Mouse (Mus musculus) MEL (cell line): ENCODE measurements around the gene Itsn1. TPM values are rescaled to one million over a fixed set of nuclear protein-coding genes. Genes with fewer than 3 reads are reported as not detected.

Experiments used
- DNase-seq: peaks from one replicate; pipeline ENCODE4 v3.0.0; 2011; ENCODE audit warnings: low read depth, low spot score
- H3K27ac ChIP-seq: 2 replicates; pipeline ENCODE4 v1.5.1; 2012; ENCODE audit warnings: low read depth, mild to moderate bottlenecking, control low read depth, low read length, moderate library complexity; ENCODE audit not compliant: control insufficient read depth
- H3K27me3 ChIP-seq, 2 experiments: fragments of 150-350 bp in 1 of 2; sonication (generic) in 1 of 2; 2 replicates each; pipeline ENCODE4 v1.6.1; 2012; ENCODE audit warnings: low read length in 2 of 2, mild to moderate bottlenecking in 2 of 2, improper control_type of control experiment in 1 of 2, moderate library complexity in 1 of 2; ENCODE audit not compliant: insufficient read depth in 2 of 2, control insufficient read depth in 1 of 2
- H3K36me3 ChIP-seq, 2 experiments: 2 replicates each; pipeline ENCODE4 v1.6.1; 2012 to 2014; ENCODE audit warnings: low read length in 2 of 2, improper control_type of control experiment in 1 of 2, inconsistent platforms in 1 of 2, mild to moderate bottlenecking in 1 of 2; ENCODE audit not compliant: insufficient read depth in 2 of 2, control insufficient read depth in 1 of 2
- H3K4me1 ChIP-seq, 2 experiments: fragments of 150-350 bp in 1 of 2; sonication (generic) in 1 of 2; 2 replicates each; pipeline ENCODE4 v1.6.1; 2012; ENCODE audit warnings: low read length in 2 of 2, improper control_type of control experiment in 1 of 2, mild to moderate bottlenecking in 1 of 2; ENCODE audit not compliant: insufficient read depth in 2 of 2, control insufficient read depth in 1 of 2
- H3K4me3 ChIP-seq, 2 experiments: fragments of 150-350 bp in 1 of 2; sonication (generic) in 1 of 2; 2 replicates each; pipeline ENCODE4 v1.5.1; 2012; ENCODE audit warnings: low read depth in 2 of 2, low read length in 2 of 2, mild to moderate bottlenecking in 2 of 2, moderate library complexity in 2 of 2, control low read depth in 1 of 2, improper control_type of control experiment in 1 of 2; ENCODE audit not compliant: control insufficient read depth in 1 of 2, insufficient read depth in 1 of 2
- H3K79me2 ChIP-seq: 2 replicates; pipeline ENCODE4 v1.6.1; 2012; ENCODE audit warnings: mild to moderate bottlenecking, low read length, moderate library complexity; ENCODE audit not compliant: control insufficient read depth, poor library complexity, insufficient read depth
- H3K9ac ChIP-seq: 2 replicates; pipeline ENCODE4 v1.6.1; 2012; ENCODE audit warnings: low read depth, mild to moderate bottlenecking, control low read depth, low read length, moderate library complexity; ENCODE audit not compliant: control insufficient read depth, poor library complexity, severe bottlenecking
- H3K9me3 ChIP-seq: fragments of 150-350 bp; sonication (generic); replicated peaks from 2 replicates; pipeline ENCODE4 v1.6.1; 2012; ENCODE audit warnings: mild to moderate bottlenecking, low read length, improper control_type of control experiment, moderate library complexity; ENCODE audit not compliant: insufficient read depth
- BHLHE40 ChIP-seq: IDR thresholded peaks from 2 replicates; pipeline ENCODE4 v1.6.1; 2012; ENCODE audit warnings: low read depth, mild to moderate bottlenecking, inconsistent platforms, low read length, improper control_type of control experiment, borderline replicate concordance
- CHD1 ChIP-seq: IDR thresholded peaks from 2 replicates; pipeline ENCODE4 v1.6.1; 2012; ENCODE audit warnings: low read depth, mild to moderate bottlenecking, inconsistent platforms, low read length, improper control_type of control experiment
- CHD2 ChIP-seq: IDR thresholded peaks from 2 replicates; pipeline ENCODE4 v1.6.1; 2011; ENCODE audit warnings: low read length, improper control_type of control experiment
- CTCF ChIP-seq, 3 experiments: IDR thresholded peaks in 2 of 3; conservative IDR thresholded peaks in 1 of 3; 2 replicates each; pipeline ENCODE4 v1.5.1; 2011 to 2012; ENCODE audit warnings: low read length in 3 of 3, low read depth in 2 of 3, mild to moderate bottlenecking in 2 of 3, improper control_type of control experiment in 1 of 3, inconsistent platforms in 1 of 3, mixed read lengths in 1 of 3, moderate library complexity in 1 of 3; ENCODE audit not compliant: control insufficient read depth in 1 of 3, insufficient read depth in 1 of 3, poor library complexity in 1 of 3, severe bottlenecking in 1 of 3
- ELF1 ChIP-seq: IDR thresholded peaks from 2 replicates; pipeline ENCODE4 v1.6.1; 2014; ENCODE audit warnings: low read depth, mild to moderate bottlenecking, inconsistent platforms, low read length, improper control_type of control experiment, moderate library complexity
- EP300 ChIP-seq, 2 experiments: IDR thresholded peaks; 2 replicates each; pipeline ENCODE4 v1.6.1; 2011; ENCODE audit warnings: improper control_type of control experiment in 2 of 2, low read length in 2 of 2, low read depth in 1 of 2, mild to moderate bottlenecking in 1 of 2
- ETS1 ChIP-seq: IDR thresholded peaks from 2 replicates; pipeline ENCODE4 v1.6.1; 2012; ENCODE audit warnings: low read depth, mild to moderate bottlenecking, inconsistent platforms, low read length, improper control_type of control experiment, moderate library complexity
- GABPA ChIP-seq: IDR thresholded peaks from 2 replicates; pipeline ENCODE4 v1.6.1; 2012; ENCODE audit warnings: low read depth, mild to moderate bottlenecking, inconsistent platforms, low read length, improper control_type of control experiment, moderate library complexity
- GATA1 ChIP-seq: IDR thresholded peaks from 2 replicates; pipeline ENCODE4 v1.6.1; 2011; ENCODE audit warnings: low read depth, low read length, improper control_type of control experiment
- JUND ChIP-seq: IDR thresholded peaks from 2 replicates; pipeline ENCODE4 v1.6.1; 2011; ENCODE audit warnings: low read depth, mild to moderate bottlenecking, improper control_type of control experiment, low read length
- MAFK ChIP-seq: IDR thresholded peaks from 2 replicates; pipeline ENCODE4 v1.6.1; 2011; ENCODE audit warnings: low read depth, mild to moderate bottlenecking, low read length, improper control_type of control experiment, borderline replicate concordance
- MAZ ChIP-seq: IDR thresholded peaks from 2 replicates; pipeline ENCODE4 v1.6.1; 2012; ENCODE audit warnings: low read depth, mild to moderate bottlenecking, inconsistent platforms, low read length, improper control_type of control experiment
- MYB ChIP-seq: IDR thresholded peaks from 2 replicates; pipeline ENCODE4 v1.6.1; 2011; ENCODE audit warnings: mild to moderate bottlenecking, low read depth, low read length, improper control_type of control experiment
- MYC ChIP-seq: IDR thresholded peaks from 2 replicates; pipeline ENCODE4 v1.6.1; 2011; ENCODE audit warnings: low read depth, mild to moderate bottlenecking, low read length, improper control_type of control experiment, moderate library complexity
- NELFE ChIP-seq: IDR thresholded peaks from 2 replicates; pipeline ENCODE4 v1.6.1; 2011; ENCODE audit warnings: low read depth, low read length, improper control_type of control experiment
- POLR2AphosphoS2 ChIP-seq: IDR thresholded peaks from 2 replicates; pipeline ENCODE4 v1.6.1; 2011; ENCODE audit warnings: low read length, improper control_type of control experiment
- POLR2AphosphoS5 ChIP-seq: IDR thresholded peaks from 2 replicates; pipeline ENCODE4 v1.6.1; 2012; ENCODE audit warnings: low read depth, borderline replicate concordance, mild to moderate bottlenecking, inconsistent platforms, low read length, moderate library complexity, mixed read lengths
- UBTF ChIP-seq: IDR thresholded peaks from 2 replicates; pipeline ENCODE4 v1.6.1; 2012; ENCODE audit warnings: low read depth, mild to moderate bottlenecking, inconsistent platforms, low read length, improper control_type of control experiment, moderate library complexity, borderline replicate concordance; ENCODE audit not compliant: insufficient read depth
- USF2 ChIP-seq, 2 experiments: IDR thresholded peaks; 2 replicates each; pipeline ENCODE4 v1.6.1; 2011 to 2012; ENCODE audit warnings: improper control_type of control experiment in 2 of 2, low read length in 2 of 2, borderline replicate concordance in 1 of 2, inconsistent platforms in 1 of 2, low read depth in 1 of 2, mild to moderate bottlenecking in 1 of 2; ENCODE audit not compliant: insufficient read depth in 1 of 2
- ZC3H11A ChIP-seq: IDR thresholded peaks from 2 replicates; pipeline ENCODE4 v1.6.1; 2012; ENCODE audit warnings: low read depth, mild to moderate bottlenecking, inconsistent platforms, low read length, improper control_type of control experiment
- ZKSCAN1 ChIP-seq: IDR thresholded peaks from 2 replicates; pipeline ENCODE4 v1.6.1; 2012; ENCODE audit warnings: low read depth, mild to moderate bottlenecking, inconsistent platforms, low read length, improper control_type of control experiment, moderate library complexity
- polyA plus RNA-seq, 2 experiments: library from polyadenylated mRNA; stranded (reverse) in 1 of 2; unstranded in 1 of 2; fragments of >175 nt in 1 of 2; fragments of >200 nt in 1 of 2; gene quantifications; 2 replicates each; pipeline versions ENCODE4 v1.2.1 to v1.2.4; 2012; ENCODE audit warnings: low replicate concordance in 2 of 2, low read depth in 1 of 2; ENCODE audit not compliant: insufficient read length in 2 of 2, insufficient read depth in 1 of 2, missing spikeins in 1 of 2
- total RNA-seq: library from RNA; depleted of rRNA; stranded (reverse); fragments of 300-350 nt; gene quantifications from 2 replicates; pipeline ENCODE4 v1.2.3, GENCODE M21; 2012

The Itsn1 gene
- total and polyA plus RNA-seq, 3 experiments = 14.7 to 36.5 TPM; not detected in 1

DNA sequence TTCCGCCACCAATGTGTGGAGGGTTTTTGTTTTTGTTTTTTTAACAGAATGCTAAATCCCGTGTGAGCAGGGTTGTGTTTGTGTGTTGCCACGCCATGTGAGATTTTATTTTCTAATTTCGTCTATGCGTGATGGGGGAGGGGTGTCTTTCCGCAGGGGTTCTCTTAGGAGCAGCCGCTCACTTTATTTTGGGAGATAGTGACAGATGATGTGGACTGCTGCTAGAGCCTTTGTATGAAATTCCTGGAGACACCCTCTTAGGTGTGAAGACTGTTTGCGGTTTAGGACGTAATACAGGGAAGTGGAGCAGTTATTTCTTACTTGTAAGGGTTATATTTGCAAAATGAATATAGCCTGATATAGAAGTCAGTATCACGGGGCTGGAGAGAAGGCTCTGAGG, 176.9 kb downstream of the Itsn1 start:
- H3K27me3 ChIP-seq = no peaks in the 10 kb centered on the region
- no peak for TF ChIP-seq EP300 (IDR thresholded peaks at IDR 0.05; ENCODE audit: low read depth in 1 of 2, low read length in 2 of 2)
- TF ChIP-seq ZC3H11A = no peak
- no peak for TF ChIP-seq POLR2AphosphoS2
- TF ChIP-seq USF2 (IDR thresholded peaks at IDR 0.05; ENCODE audit: borderline replicate concordance in 1 of 2, insufficient read depth in 1 of 2, low read depth in 1 of 2, low read length in 2 of 2) = no peak
- no peak for TF ChIP-seq MAFK
- no peak for TF ChIP-seq MYC
- no peak for TF ChIP-seq CHD2
- no peak for TF ChIP-seq MYB
- no peak for TF ChIP-seq JUND
- TF ChIP-seq MAZ = no peak
- TF ChIP-seq BHLHE40 = no peak
- TF ChIP-seq ZKSCAN1 = no peak
- no peak for TF ChIP-seq GABPA
- TF ChIP-seq GATA1 = no peak
- H3K36me3 ChIP-seq = no peaks in the 10 kb centered on the region
- no peak overlapping the region for H3K9ac ChIP-seq
- no peaks in the 10 kb centered on the region for H3K79me2 ChIP-seq
- no peak overlapping the region for H3K4me3 ChIP-seq
- no peak for DNase-seq
- H3K27ac ChIP-seq = no peak overlapping the region
- 0 out of 4 replicates have a peak, but pooled peaks cover 0 to 3% of the 10 kb centered on the region in 2 experiments for H3K4me1 ChIP-seq
- no peaks in the 10 kb centered on the region for H3K9me3 ChIP-seq

DNA sequence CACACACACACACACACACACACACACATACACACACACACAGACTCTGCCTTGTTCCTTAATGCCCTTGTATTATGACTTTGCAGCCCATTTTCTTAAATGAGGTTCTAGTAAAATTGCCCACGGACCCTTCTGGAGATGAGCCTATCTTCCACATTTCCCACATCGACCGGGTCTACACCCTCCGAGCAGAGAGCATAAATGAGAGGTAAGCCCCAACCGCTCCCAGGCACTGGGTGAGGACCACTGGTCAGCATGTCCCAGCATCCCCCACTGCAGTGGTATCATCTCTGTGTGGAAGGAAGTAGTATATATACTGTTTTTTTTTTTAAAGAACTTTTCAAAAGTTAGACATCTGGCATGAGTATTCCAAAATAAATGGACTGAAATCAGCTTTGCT, 177.6 kb downstream of the Itsn1 start:
- no peak for DNase-seq
- no peak for TF ChIP-seq POLR2AphosphoS5
- TF ChIP-seq BHLHE40 = no peak
- TF ChIP-seq EP300 (IDR thresholded peaks at IDR 0.05; ENCODE audit: low read depth in 1 of 2, low read length in 2 of 2) = no peak
- no peak for TF ChIP-seq UBTF
- no peak for TF ChIP-seq MAFK
- TF ChIP-seq JUND = no peak
- TF ChIP-seq CHD1 = no peak
- TF ChIP-seq ETS1 = no peak
- no peak for TF ChIP-seq USF2 (IDR thresholded peaks at IDR 0.05; ENCODE audit: borderline replicate concordance in 1 of 2, insufficient read depth in 1 of 2, low read depth in 1 of 2, low read length in 2 of 2)
- no peak for TF ChIP-seq ZKSCAN1
- no peak for TF ChIP-seq NELFE
- no peak for TF ChIP-seq ELF1
- TF ChIP-seq CHD2 = no peak
- no peak for TF ChIP-seq MYB
- TF ChIP-seq CTCF (IDR thresholded peaks at IDR 0.05 in 2 of 3, conservative IDR thresholded peaks at IDR 0.05 in 1 of 3; ENCODE audit: control insufficient read depth in 1 of 3, insufficient read depth in 1 of 3, low read depth in 2 of 3, low read length in 3 of 3, poor library complexity in 1 of 3, severe bottlenecking in 1 of 3) = no peak
- TF ChIP-seq, all 39 proteins: peak for 0

More for the DNA sequence above, 177.6 kb downstream of the Itsn1 start:
- no peaks in the 10 kb centered on the region for H3K27me3 ChIP-seq
- H3K79me2 ChIP-seq = no peaks in the 10 kb centered on the region
- no peaks in the 10 kb centered on the region for H3K36me3 ChIP-seq
- no peaks in the 10 kb centered on the region for H3K9me3 ChIP-seq
- H3K4me1 ChIP-seq = 0 out of 4 replicates have a peak, but pooled peaks cover 0 to 3% of the 10 kb centered on the region in 2 experiments
- no peak overlapping the region for H3K4me3 ChIP-seq
- no peak overlapping the region for H3K27ac ChIP-seq
- H3K9ac ChIP-seq = no peak overlapping the region
